Mouse (Mus musculus): ENCODE measurements around the gene Nedd9. TPM values are rescaled to one million over a fixed set of nuclear protein-coding genes. Genes with fewer than 3 reads are reported as not detected.

Nedd9 gene
- polyA plus RNA-seq, 1 experiment, result not detected

DNA sequence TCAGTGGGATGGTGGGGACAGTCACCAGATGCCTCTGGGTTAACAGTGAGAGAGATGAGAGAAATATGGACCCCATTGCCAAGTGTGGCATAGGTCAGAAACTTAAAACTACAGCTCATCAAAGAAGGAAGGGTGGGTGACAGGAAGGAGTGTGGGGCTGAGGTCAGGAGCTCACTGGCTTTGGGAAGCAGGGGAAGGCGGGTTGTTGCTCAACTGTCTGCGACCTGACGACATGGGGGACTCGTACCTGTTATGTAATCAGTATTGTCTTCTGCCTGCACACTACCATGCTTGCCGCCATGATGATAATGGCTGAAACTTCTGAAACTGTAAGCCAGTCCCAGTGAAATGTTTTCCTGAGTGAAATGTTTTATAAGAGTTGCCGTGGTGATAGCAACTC, 54.0 kb downstream of the Nedd9 start:
- TF ChIP-seq TAL1 (IDR thresholded peaks at IDR 0.05; ENCODE audit: low read length) (no peak), GATA1 (IDR thresholded peaks at IDR 0.05; ENCODE audit: low read length) (no peak)
- Histone ChIP-seq H3K36me3 (ENCODE audit: control insufficient read depth) (no peaks in the 10 kb centered on the region), H3K9me3 (ENCODE audit: control insufficient read depth, low read length) (no peaks in the 10 kb centered on the region), H3K4me1 (ENCODE audit: control insufficient read depth) (no peaks in the 10 kb centered on the region), H3K27me3 (ENCODE audit: control insufficient read depth) (no peaks in the 10 kb centered on the region), H3K4me3 (replicated peaks) (no peak overlapping the region)

DNA sequence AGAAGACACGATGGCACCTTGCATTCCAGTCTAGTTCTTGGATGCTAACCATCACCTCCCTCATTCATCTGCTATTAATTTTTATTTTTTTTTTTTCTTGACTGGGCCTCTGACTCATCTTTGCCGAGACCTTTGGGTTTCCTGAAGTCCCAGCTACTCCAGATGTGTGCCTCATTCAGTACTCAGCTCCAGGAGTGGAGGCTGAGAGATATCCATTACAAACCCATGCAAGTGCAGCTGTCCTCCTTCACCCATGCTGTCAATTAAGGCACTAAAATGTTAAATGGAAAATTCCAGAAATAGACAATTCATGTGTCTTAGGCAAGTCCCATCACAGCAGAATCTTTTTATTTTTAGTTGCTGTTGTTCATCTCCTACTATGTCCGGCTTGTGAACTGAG, 55.4 kb downstream of the Nedd9 start:
- TF ChIP-seq TAL1 (IDR thresholded peaks at IDR 0.05; ENCODE audit: low read length) (no peak), GATA1 (IDR thresholded peaks at IDR 0.05; ENCODE audit: low read length) (no peak)
- Histone ChIP-seq H3K4me1 (ENCODE audit: control insufficient read depth) (no peaks in the 10 kb centered on the region), H3K9me3 (ENCODE audit: control insufficient read depth, low read length) (no peaks in the 10 kb centered on the region), H3K36me3 (ENCODE audit: control insufficient read depth) (no peaks in the 10 kb centered on the region), H3K4me3 (replicated peaks) (no peak overlapping the region), H3K27me3 (ENCODE audit: control insufficient read depth) (no peaks in the 10 kb centered on the region)

DNA sequence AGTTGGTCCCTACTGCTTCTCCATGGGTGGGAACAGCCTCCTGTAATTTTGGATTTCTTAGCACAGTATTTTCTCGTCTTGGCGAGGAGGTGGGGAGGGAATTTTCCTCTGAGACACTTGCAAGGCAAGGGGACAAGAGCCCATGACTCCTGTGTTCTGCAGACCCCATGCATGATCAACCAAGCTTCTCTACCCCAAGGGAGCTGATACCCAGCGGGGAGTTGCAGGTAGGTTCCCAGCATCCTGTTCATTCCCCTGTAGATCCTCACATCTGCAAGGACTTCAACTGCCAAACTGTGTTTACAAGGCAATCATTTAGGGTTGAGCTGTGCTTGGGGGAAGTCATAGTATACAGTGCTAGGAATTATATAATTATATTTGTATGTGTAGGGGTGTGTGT, 60.1 kb downstream of the Nedd9 start:
- Histone ChIP-seq H3K9me3 (ENCODE audit: control insufficient read depth, low read length) (no peaks in the 10 kb centered on the region), H3K27me3 (ENCODE audit: control insufficient read depth) (no peaks in the 10 kb centered on the region), H3K4me1 (ENCODE audit: control insufficient read depth) (no peaks in the 10 kb centered on the region), H3K36me3 (ENCODE audit: control insufficient read depth) (no peaks in the 10 kb centered on the region), H3K4me3 (replicated peaks) (no peak overlapping the region)
- TF ChIP-seq GATA1 (IDR thresholded peaks at IDR 0.05; ENCODE audit: low read length) (no peak), TAL1 (IDR thresholded peaks at IDR 0.05; ENCODE audit: low read length) (no peak)

DNA sequence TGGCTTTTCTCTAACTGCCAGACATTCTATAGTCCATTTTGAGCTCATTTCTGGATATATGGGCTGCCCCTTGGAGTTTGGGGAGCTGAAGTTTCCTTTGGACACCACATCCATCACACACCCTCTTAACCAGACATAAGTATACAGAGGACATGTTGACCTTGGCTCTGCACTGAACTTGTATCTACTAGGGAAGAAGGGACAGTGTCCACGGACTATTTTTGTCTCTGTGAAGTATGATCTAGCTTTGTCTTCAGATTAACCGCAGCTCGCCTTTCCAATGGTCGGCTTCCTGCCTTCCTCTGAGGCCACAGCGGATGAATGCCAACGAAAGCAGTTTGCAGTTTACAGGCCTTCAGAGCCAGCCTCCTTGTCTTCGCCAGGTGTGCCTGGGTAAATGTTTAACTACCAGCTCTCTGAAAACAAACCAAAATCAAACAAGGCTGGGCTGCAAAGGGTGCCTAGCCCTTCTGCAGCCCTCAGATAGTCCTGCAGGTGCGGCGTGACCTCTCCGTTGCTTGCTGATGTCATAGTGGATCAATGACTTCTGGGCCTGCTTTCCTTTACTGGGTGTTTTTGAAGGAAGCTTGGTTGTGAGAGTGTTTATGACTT, 63.6 kb downstream of the Nedd9 start:
- no peak overlapping the region for H3K4me3 ChIP-seq (replicated peaks)
- no peaks in the 10 kb centered on the region for H3K36me3 ChIP-seq (ENCODE audit: control insufficient read depth)
- TF ChIP-seq TAL1 (IDR thresholded peaks at IDR 0.05; ENCODE audit: low read length) (no peak), GATA1 (IDR thresholded peaks at IDR 0.05; ENCODE audit: low read length) (no peak)
- H3K27me3 ChIP-seq (ENCODE audit: control insufficient read depth), result no peaks in the 10 kb centered on the region
- no peaks in the 10 kb centered on the region for H3K4me1 ChIP-seq (ENCODE audit: control insufficient read depth)
- H3K9me3 ChIP-seq (ENCODE audit: control insufficient read depth, low read length), result no peaks in the 10 kb centered on the region

DNA sequence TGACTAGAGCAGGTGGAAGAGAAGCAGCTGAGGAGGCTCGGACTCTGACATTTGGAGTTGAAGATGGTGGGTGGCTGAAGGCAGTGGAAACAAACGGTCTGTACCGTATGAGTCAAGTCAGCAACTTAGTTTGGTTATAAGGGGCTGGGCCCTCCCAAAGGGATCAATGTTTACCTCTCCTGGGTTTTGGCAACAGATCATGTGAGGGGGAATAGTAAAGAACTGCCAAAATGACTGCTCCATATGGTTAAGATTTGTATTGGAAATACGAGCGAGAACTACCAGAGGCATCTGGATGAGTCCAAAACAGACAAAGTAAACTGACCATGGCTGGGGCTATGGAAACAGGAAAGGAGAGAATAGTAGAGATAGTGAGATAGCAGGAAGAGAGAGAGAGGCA, 64.6 kb downstream of the Nedd9 start:
- Histone ChIP-seq H3K27me3 (ENCODE audit: control insufficient read depth) (no peaks in the 10 kb centered on the region), H3K4me1 (ENCODE audit: control insufficient read depth) (no peaks in the 10 kb centered on the region), H3K4me3 (replicated peaks) (no peak overlapping the region), H3K36me3 (ENCODE audit: control insufficient read depth) (no peaks in the 10 kb centered on the region), H3K9me3 (ENCODE audit: control insufficient read depth, low read length) (no peaks in the 10 kb centered on the region)
- no peak for TF ChIP-seq TAL1 (IDR thresholded peaks at IDR 0.05; ENCODE audit: low read length)
- no peak for TF ChIP-seq GATA1 (IDR thresholded peaks at IDR 0.05; ENCODE audit: low read length)

DNA sequence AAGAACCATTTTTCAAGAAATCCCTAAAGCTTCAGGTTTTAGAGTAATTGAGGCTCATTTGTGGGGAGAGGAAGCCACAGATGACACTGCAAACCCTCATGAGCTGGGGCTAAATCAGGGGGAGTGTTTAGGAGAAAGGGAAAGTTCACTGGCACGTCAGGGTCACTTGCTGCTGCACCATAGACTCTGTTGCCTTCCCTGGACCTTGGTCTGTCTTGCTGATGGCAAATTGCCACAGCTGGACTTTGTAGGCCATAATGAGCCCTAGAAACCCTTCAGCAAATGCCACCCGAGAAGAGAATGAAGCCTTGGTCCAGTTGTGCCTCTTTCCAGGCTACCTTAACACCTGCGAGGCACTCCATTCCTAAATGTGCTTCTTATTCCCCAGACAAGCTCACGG, 66.8 kb downstream of the Nedd9 start:
- Histone ChIP-seq H3K9me3 (ENCODE audit: control insufficient read depth, low read length) (no peaks in the 10 kb centered on the region), H3K4me1 (ENCODE audit: control insufficient read depth) (no peaks in the 10 kb centered on the region), H3K4me3 (replicated peaks) (no peak overlapping the region), H3K27me3 (ENCODE audit: control insufficient read depth) (no peaks in the 10 kb centered on the region), H3K36me3 (ENCODE audit: control insufficient read depth) (no peaks in the 10 kb centered on the region)
- TF ChIP-seq GATA1 (IDR thresholded peaks at IDR 0.05; ENCODE audit: low read length) (no peak), TAL1 (IDR thresholded peaks at IDR 0.05; ENCODE audit: low read length) (no peak)

DNA sequence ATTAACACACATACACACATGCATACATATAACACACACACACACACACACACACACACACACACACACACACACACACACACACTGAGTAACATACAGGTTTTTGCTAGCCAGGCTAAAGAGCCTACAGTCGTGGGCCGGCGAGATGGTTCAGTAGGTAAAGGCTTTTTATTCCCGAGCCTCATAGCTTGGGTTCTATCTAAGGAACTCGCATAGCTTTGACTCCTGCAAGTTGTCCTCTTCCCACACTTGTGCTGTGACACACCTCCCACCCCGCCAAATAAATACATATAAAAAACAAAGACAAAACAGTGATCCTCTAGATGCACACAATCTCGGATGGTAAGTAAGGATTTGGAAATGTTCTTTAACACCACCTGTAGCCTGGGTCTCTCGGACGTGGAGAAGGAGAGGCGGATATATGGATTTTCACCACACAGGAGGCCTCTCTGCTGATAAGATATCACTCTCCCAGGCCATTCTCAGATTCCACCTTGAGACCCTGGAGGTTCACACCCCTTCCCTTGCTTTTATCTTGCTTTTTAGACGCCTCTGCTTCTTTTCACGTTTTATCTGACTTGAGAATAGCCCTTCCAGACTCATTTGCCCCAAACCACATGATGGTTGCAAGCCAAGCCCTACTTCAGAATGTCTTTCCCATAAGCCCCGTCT, 68.8 kb downstream of the Nedd9 start:
- no peaks in the 10 kb centered on the region for H3K9me3 ChIP-seq (ENCODE audit: control insufficient read depth, low read length)
- TF ChIP-seq GATA1 (IDR thresholded peaks at IDR 0.05; ENCODE audit: low read length), result no peak
- H3K4me3 ChIP-seq (replicated peaks), result no peak overlapping the region
- H3K27me3 ChIP-seq (ENCODE audit: control insufficient read depth), result no peaks in the 10 kb centered on the region
- no peaks in the 10 kb centered on the region for H3K36me3 ChIP-seq (ENCODE audit: control insufficient read depth)
- no peaks in the 10 kb centered on the region for H3K4me1 ChIP-seq (ENCODE audit: control insufficient read depth)

DNA sequence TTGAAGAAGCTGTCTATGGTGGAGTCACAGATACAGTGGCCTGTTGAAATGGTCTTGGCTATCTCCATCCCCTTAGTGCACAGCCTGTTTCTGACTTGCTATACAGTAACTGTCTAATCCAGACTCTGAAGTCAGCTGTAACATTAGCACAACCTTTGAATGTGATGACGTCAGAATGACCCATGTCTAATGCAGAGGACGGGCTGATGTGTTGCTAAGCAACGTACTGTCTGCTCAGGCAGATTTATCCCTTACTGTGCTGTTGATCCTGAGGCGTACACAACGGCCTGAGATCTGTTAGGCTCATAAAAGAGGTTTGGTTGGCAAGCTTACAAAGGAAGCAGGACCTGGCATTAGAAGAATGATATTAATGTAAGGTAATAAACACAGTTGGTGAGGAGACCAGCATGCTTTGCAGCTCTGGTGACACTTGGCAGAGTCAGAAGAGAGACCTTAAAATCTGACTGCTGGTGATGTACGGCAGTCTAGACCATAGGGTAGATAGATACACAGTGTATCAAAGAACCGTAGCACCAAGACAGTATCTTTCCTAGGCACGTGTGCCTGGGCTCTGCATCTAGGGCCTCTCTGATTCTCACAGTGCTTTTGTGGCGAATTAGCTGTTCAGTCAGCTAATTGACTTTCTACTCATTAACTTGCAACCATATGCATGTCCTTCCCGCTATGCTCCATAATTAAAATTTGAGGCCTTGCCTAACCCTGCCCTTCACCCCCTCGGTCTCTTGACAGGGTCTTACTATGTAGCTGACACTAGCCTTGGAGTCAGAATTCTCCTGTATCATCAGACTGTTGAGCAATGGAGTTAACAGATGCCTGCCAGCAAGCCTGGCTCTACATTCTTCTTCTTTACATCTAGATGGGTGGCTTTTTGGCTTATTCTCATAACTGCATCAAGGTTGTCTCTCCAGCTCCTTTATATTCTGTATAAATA, 70.8 kb downstream of the Nedd9 start:
- no peaks in the 10 kb centered on the region for H3K27me3 ChIP-seq (ENCODE audit: control insufficient read depth)
- no peaks in the 10 kb centered on the region for H3K4me1 ChIP-seq (ENCODE audit: control insufficient read depth)
- H3K9me3 ChIP-seq (ENCODE audit: control insufficient read depth, low read length), result no peaks in the 10 kb centered on the region
- no peaks in the 10 kb centered on the region for H3K36me3 ChIP-seq (ENCODE audit: control insufficient read depth)
- no peak overlapping the region for H3K4me3 ChIP-seq (replicated peaks)
- TF ChIP-seq GATA1 (IDR thresholded peaks at IDR 0.05; ENCODE audit: low read length), result no peak
- TF ChIP-seq TAL1 (IDR thresholded peaks at IDR 0.05; ENCODE audit: low read length), result no peak
